Mouse (Mus musculus) kidney, postnatal 0 days (tissue): ENCODE results near the gene Slc25a29. TPM values are rescaled to one million over a fixed set of nuclear protein-coding genes. Genes with fewer than 3 reads are reported as not detected.

ENCODE experiments used
- ATAC-seq: fragments of 200-750 bp; cut with Nextera tagmentation; replicated peaks from 2 replicates; pipeline ENCODE4 v1.8.0; 2017; ENCODE audit warnings: low read depth, moderate number of reproducible peaks, moderate TSS enrichment, moderate library complexity; ENCODE audit not compliant: low FRiP score
- DNase-seq: peaks from one replicate; pipeline ENCODE4 v3.0.0-alpha.2; 2016; ENCODE audit warnings: low spot score
- H3K27ac ChIP-seq: fragments of 300-500 bp; sonication (generic); 2 replicates; pipeline ENCODE4 v1.5.1; 2014; ENCODE audit warnings: mild to moderate bottlenecking
- H3K27me3 ChIP-seq: fragments of 300-500 bp; sonication (generic); 2 replicates; pipeline ENCODE4 v1.6.1; 2014; ENCODE audit warnings: low read length, mixed read lengths; ENCODE audit not compliant: insufficient read depth
- H3K36me3 ChIP-seq: fragments of 300-500 bp; sonication (generic); 2 replicates; pipeline ENCODE4 v1.6.1; 2014; ENCODE audit warnings: low read length, mixed read lengths; ENCODE audit not compliant: insufficient read depth
- H3K4me1 ChIP-seq: fragments of 300-500 bp; sonication (generic); replicated peaks from 2 replicates; pipeline ENCODE4 v1.6.1; 2014; ENCODE audit warnings: antibody characterized with exemption, low read length, mixed read lengths; ENCODE audit not compliant: insufficient read depth
- H3K4me2 ChIP-seq: fragments of 300-500 bp; sonication (generic); 2 replicates; pipeline ENCODE4 v1.6.1; 2014; ENCODE audit warnings: mild to moderate bottlenecking, low read length, moderate library complexity, mixed read lengths
- H3K4me3 ChIP-seq: fragments of 300-500 bp; sonication (generic); replicated peaks from 2 replicates; pipeline ENCODE4 v1.5.1; 2014; ENCODE audit warnings: low read depth, low read length
- H3K9ac ChIP-seq: fragments of 300-500 bp; sonication (generic); 2 replicates; pipeline ENCODE4 v1.6.1; 2014; ENCODE audit warnings: low read depth, low read length
- H3K9me3 ChIP-seq: fragments of 300-500 bp; sonication (generic); replicated peaks from 2 replicates; pipeline ENCODE4 v1.6.1; 2016; ENCODE audit warnings: low read length, inconsistent platforms, mixed read lengths
- CTCF ChIP-seq: IDR thresholded peaks from 2 replicates; pipeline ENCODE4 v1.5.1; 2016; ENCODE audit warnings: antibody characterized with exemption, low read depth, mild to moderate bottlenecking, moderate library complexity
- WGBS: fragments of 180-500 bp; shearing (Covaris S2); extraction: QIAGEN DNeasy Blood & Tissue Kit; methylation state at CpG from one replicate; pipeline ENCODE4 v1.1.7; 2014; 5-methylcytosine and 5-hydroxymethylcytosine counted together
- polyA plus RNA-seq: library from polyadenylated mRNA; unstranded; fragments of >200 nt; fragmentation: Nextera tagmentation; extraction: Ambion mirVana; gene quantifications from 2 replicates; pipeline ENCODE4 v1.2.1, GENCODE M21; 2015

The Slc25a29 gene
- polyA plus RNA-seq, 1 experiment from 2014 or later, result 6.4 TPM

- Histone ChIP-seq H3K4me1 (no peaks in the 10 kb centered on the region), H3K4me2 (no peak overlapping the region), H3K9ac (no peak overlapping the region), H3K9me3 (no peaks in the 10 kb centered on the region), H3K4me3 (no peak overlapping the region), H3K27me3 (no peaks in the 10 kb centered on the region), H3K36me3 (peaks cover 4% of the 10 kb centered on the region; the same call in 1 of the 2 replicates), H3K27ac (no peak overlapping the region)
- WGBS, result 96% methylated on average over 19 of the region's 19 CpGs
- no peak for TF ChIP-seq CTCF
- ATAC-seq (no peak), DNase-seq (no peak)
Observed at GRCm38 (mm10) chr12:108826282-108826957, 9.3 kb downstream of the Slc25a29 start.

GRCm38 (mm10) chr12:108825561-108826224, 10.0 kb downstream of the Slc25a29 start:
- H3K36me3 ChIP-seq, result peaks cover 4% of the 10 kb centered on the region; the same call in 1 of the 2 replicates
- ATAC-seq (no peak), DNase-seq (no peak)
- H3K27me3 ChIP-seq, result no peaks in the 10 kb centered on the region
- no peaks in the 10 kb centered on the region for H3K9me3 ChIP-seq
- H3K4me2 ChIP-seq, result no peak overlapping the region
- 92% methylated on average over 13 of the region's 13 CpGs for WGBS
- H3K9ac ChIP-seq, result no peak overlapping the region
- H3K27ac ChIP-seq, result no peak overlapping the region
- no peak for TF ChIP-seq CTCF
- H3K4me1 ChIP-seq, result no peaks in the 10 kb centered on the region
- no peak overlapping the region for H3K4me3 ChIP-seq

- 75% methylated on average over 15 of the region's 15 CpGs for WGBS
- TF ChIP-seq CTCF, result no peak
- no peak overlapping the region for H3K27ac ChIP-seq
Observed at GRCm38 (mm10) chr12:108824225-108824874, 11.3 kb downstream of the Slc25a29 start.

GRCm38 (mm10) chr12:108823036-108823435, 12.6 kb downstream of the Slc25a29 start:
- no peaks in the 10 kb centered on the region for H3K9me3 ChIP-seq
- peaks cover 4% of the 10 kb centered on the region for H3K36me3 ChIP-seq
- ATAC-seq, result peak; percentile 51
- H3K27ac ChIP-seq, result no peak overlapping the region
- no peak overlapping the region for H3K4me2 ChIP-seq
- H3K4me3 ChIP-seq, result no peak overlapping the region
- H3K9ac ChIP-seq, result no peak overlapping the region
- H3K4me1 ChIP-seq, result no peaks in the 10 kb centered on the region
- no peaks in the 10 kb centered on the region for H3K27me3 ChIP-seq
- TF ChIP-seq CTCF, result no peak
- peak; percentile 24 for DNase-seq
- 27% methylated on average over 8 of the region's 8 CpGs for WGBS

More at GRCm38 (mm10) chr12:108824225-108824874, 11.3 kb downstream of the Slc25a29 start:
- Histone ChIP-seq H3K4me1 (no peaks in the 10 kb centered on the region), H3K27me3 (no peaks in the 10 kb centered on the region), H3K9me3 (no peaks in the 10 kb centered on the region), H3K9ac (no peak overlapping the region), H3K4me2 (no peak overlapping the region), H3K4me3 (no peak overlapping the region), H3K36me3 (peaks cover 4% of the 10 kb centered on the region; the same call in 1 of the 2 replicates)
- ATAC-seq (no peak), DNase-seq (no peak)

GRCm38 (mm10) chr12:108820461-108820860, 15.2 kb downstream of the Slc25a29 start:
- Histone ChIP-seq H3K27ac (no peak overlapping the region), H3K9ac (no peak overlapping the region), H3K27me3 (no peaks in the 10 kb centered on the region), H3K36me3 (peaks cover 7% of the 10 kb centered on the region; the same call in 1 of the 2 replicates), H3K4me2 (no peak overlapping the region), H3K9me3 (no peaks in the 10 kb centered on the region), H3K4me3 (no peak overlapping the region), H3K4me1 (no peaks in the 10 kb centered on the region)
- ATAC-seq (no peak), DNase-seq (no peak)
- WGBS, result 90% methylated on average over 4 of the region's 4 CpGs
- TF ChIP-seq CTCF, result no peak

- ATAC-seq (no peak), DNase-seq (no peak)
- Histone ChIP-seq H3K4me2 (no peak overlapping the region), H3K27ac (no peak overlapping the region), H3K36me3 (peaks cover 20% of the 10 kb centered on the region), H3K4me1 (no peaks in the 10 kb centered on the region), H3K4me3 (no peak overlapping the region), H3K9me3 (no peaks in the 10 kb centered on the region), H3K27me3 (no peaks in the 10 kb centered on the region), H3K9ac (no peak overlapping the region)
- 72% methylated on average over 11 of the region's 11 CpGs for WGBS
- no peak for TF ChIP-seq CTCF
Observed at GRCm38 (mm10) chr12:108816569-108816968, 19.1 kb downstream of the Slc25a29 start.
